Mouse (Mus musculus): ENCODE data around the gene Rasa4.
"Not testable (repeated sequence)": the region's sequence is repeated elsewhere in the genome, so short reads cannot be mapped to it uniquely, and the experiment has no call there.

Rasa4 gene

DNA sequence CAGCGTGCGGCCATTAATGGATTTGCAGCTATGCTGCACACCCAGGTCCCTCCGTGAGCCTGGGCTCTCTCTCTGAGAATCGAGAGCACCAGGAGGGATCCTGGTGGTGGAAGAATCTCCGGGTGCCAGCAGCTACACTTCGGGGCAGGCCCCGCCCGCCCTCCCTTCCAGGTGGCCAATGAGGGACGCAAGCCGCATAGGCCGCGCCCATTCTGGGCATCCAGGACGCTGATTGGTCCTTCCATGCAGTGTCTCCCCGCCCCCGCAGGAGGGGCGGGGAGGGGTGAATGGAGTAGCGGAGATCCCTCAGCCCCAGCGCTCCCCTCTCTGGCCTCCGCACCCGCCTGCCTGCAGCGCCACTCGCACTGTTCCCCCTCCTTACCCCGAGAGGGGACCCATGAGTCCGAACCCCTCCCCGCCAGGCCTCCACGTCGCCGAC, at the start of gene Rasa4:
Gene Rasa4 (plus strand): TSS at position 248 of the 439 bp plus-strand sequence.
- DNase-seq (ENCODE audit: low spot score): peak; percentile 96

- no peak for DNase-seq (ENCODE audit: low spot score)
Measured at GRCm38 (mm10) chr5:136034868-136035267, 48.8 kb upstream of the Rasa4 start.

- DNase-seq (ENCODE audit: low spot score): no peak
Measured at GRCm38 (mm10) chr5:136035285-136035684, 48.4 kb upstream of the Rasa4 start.

DNA sequence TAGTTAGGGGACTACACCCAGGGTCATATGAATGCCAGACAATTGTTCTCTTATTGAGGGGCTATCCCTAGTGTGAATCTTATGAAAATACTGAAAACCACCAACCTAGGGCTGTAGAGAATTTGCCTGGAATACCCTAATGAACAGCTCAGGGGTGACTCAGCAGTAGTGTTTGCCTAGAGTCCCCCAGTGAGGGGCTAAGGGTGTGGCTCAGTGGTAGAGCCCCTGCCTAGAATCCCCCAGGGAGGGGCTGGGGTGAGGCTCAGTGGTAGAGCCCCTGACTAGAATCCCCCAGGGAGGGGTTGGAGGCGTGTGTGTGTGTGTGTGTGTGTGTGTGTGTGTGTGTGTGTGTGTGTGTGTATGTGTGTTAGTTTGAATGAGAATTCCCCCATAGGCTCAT, 47.0 kb upstream of the Rasa4 start:
- DNase-seq (ENCODE audit: low spot score): no peak

DNA sequence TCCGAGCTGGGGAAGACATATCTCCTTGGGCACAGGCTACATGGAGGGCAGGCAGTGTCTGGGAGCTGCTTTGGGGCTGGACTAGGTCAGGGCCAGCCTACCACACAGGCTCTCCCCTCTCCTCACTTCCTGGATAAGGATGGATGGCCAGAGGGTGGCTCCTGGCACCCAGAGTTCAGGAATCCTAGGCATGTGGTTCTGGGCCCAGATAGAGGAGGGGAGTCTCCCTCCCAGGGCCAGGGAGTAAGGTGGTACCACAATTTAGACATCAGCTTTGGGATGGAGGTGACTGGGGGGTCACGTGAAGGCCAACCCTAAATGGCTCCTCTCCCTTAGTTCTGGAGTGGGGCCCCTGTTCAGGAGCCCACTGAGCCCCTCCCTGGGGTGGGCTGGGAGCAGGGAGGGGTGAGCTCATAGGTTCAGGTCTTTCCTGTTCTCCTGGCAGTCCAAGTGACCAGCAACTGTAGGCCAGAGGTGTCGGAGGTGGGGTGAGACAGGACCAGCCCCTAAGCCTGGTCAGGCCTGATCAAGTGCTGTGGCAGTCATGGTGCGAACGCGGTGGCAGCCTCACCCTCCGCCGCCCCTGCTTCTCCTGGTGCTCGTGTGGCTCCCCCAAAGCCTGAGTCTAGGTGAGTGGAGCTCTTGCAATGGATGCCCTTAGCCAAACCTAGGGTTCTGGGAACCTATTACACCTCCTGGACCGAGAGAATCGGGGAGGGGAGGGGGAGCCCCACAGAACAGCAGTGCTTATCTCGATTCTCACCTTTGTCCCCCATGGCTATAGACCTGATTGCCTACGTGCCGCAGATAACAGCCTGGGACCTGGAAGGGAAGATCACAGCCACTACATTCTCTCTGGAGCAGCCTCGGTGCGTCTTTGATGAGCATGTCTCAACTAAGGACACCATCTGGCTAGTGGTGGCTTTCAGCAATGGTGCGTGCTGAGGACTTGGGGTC, 45.2 kb upstream of the Rasa4 start, which contains the start of gene Upk3b:
Gene Upk3b (plus strand): TSS at position 239 of the 957 bp plus-strand sequence.
- DNase-seq (ENCODE audit: low spot score): no peak

- peak; percentile 38 for DNase-seq (ENCODE audit: low spot score)
Measured at GRCm38 (mm10) chr5:136040210-136040609, 43.5 kb upstream of the Rasa4 start.

DNA sequence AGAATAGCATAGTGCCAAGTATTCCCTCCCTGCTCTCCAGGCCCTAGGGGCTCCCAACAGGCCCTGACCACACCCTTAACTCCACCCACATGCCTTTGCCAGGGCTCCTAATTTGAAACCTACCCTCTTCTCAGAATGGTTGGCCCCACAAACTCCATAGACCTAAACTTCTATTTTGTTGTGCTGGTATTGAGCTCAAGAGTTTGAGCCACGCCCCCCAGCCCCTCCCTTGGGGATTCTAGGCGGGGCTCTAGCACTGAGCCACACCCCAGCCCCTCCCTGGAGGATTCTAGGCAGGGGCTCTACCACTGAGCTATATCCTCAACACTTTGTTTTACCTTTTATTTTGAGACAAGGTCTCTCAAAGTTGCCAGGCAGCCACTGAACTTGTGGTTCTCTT, 42.5 kb upstream of the Rasa4 start:
- DNase-seq (ENCODE audit: low spot score): no peak

- DNase-seq (ENCODE audit: low spot score): no peak
Measured at GRCm38 (mm10) chr5:136041666-136042065, 42.0 kb upstream of the Rasa4 start.

DNA sequence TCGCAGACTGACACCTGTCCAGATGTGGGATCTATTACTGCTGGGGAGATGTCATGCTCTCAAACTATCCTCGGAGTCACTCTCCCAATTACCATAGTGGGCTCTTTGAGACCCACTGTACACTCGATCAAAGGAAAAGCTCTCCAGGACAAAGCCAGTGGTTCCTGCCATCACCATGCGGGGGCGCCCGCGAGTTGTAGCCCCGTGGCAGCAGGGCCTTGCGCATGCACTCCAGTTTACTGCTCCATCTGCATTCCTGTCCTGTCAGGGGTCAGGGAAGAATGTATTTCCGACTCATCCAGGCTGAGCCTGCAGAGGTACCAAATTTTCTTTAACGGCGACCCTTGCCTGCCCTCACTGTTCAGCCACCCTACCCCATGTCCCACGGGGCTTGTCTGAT, 38.9 kb upstream of the Rasa4 start:
- no peak for DNase-seq (ENCODE audit: low spot score)

- DNase-seq (ENCODE audit: low spot score): peak; percentile 37
Measured at GRCm38 (mm10) chr5:136045408-136045807, 38.3 kb upstream of the Rasa4 start.

DNA sequence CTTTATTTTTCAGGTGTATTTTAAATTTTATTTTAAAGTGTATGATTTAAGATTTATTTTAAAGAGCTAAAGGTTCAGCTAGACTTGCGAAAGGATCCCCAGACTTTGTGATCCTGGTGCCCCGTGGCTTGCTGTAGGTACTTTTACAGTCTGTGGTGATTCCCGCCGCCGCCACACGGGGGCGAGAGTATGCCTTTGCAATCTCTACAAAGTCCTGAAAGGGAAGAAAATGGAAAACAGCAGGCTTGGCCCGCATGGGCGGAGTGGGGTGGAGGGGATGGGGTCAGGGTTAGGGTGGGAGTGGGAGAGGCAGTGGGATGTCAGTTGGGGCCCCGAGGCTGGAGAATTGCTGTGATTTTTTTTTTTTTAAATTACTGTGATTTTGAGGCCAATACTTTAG, 37.7 kb upstream of the Rasa4 start:
- peak; percentile 92 for DNase-seq (ENCODE audit: low spot score)

- not testable (repeated sequence) for DNase-seq (ENCODE audit: low spot score)
Measured at GRCm38 (mm10) chr5:136048541-136048940, 35.2 kb upstream of the Rasa4 start.

DNA sequence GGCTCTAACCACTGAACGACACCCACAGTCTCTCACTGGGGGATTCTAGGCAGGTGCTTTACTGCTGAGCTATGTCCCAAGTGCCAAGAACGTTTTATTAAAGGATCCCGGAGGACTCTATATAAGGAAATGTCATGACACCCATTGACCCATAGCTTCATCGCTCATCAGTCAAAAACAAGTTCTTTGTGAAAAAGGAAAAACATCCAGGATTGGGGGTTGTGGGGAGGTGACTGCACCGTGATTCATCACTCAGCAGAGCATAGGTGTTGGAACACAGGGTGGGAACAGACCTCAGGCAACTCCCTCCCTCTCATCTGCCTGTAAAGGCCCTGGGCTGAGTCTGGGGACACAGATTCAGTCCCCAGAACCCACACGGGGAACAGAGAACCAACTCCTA, 33.8 kb upstream of the Rasa4 start:
- no peak for DNase-seq (ENCODE audit: low spot score)

DNA sequence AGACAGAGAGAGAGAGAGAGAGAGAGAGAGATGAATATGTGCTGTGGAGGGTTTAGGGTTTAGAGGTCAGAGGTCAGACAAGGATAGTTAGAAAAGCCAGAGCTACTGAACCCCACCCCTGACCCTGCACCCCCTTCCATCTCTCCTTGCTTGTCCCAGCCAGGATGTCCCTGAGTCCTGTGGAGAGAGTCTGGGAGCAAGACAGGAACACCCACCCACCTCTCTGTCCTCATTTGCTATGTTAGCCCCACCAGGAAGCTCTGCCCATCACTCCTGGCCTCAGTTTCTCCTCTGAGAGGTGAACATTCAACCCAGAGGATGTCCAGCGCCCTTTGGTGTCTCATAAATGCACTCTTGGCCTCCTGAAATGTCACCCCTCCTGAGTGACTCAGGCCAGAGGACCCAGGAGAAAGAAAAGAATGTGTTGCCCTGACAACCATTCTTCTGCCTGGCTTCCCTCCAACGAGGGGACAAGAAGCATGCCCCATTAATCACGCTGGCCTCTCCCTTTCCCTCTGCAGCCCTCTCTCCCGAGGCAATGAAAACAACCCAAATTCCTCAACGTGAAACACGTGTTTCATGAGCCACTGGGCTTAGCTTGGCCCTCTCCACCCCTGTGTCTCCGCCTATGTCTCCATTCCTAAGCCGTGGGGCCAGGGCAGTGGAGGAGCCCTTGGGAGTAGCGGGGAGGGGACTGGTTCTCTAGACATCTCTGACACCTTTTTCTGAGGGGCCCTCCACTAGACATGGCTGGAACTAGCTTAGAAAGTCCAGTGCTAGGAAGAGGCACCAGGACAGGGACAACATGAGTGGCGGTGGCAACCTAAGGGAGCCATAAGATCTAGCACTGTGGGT, 32.3 kb upstream of the Rasa4 start:
- peak; percentile 95 for DNase-seq (ENCODE audit: low spot score)

- DNase-seq (ENCODE audit: low spot score): no peak
Measured at GRCm38 (mm10) chr5:136052861-136053655, 30.7 kb upstream of the Rasa4 start.

DNA sequence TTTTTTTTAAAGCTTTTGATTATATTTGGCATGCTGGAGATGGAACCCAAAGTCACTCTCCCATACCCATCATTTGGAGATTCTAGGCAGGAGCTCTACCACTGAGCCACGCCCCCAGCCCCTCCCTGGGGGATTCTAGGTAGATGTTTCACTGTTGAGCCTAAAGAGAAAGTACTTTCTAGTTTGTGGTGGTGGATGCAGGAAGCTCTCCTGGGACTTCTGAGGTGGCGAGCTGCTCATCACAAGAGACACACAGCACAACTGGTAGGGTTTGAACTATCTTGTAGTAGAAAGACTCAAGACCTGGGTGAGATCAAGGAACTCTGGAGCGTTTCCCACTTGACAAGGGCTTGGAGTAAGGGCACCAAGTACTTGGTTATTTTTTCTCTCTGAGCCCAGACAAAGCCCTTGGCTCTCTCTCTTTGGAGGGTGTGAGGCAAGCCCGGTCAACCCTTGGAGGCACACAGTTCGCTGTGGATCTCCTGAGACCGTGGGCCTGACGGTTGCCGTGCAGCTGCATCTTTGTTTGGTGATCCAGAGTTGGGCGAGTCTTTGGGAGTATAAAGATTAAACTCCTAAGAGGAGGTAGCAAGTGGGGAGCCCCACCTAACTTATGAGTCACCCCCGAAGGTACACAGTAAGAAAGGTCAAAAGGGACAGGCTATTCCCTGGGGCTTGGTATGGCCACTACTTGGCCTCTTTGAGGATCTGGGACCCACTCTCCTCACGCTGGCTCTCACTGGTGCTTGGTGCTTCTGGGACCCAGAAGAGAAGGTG, 29.2 kb upstream of the Rasa4 start, which contains the start of gene Upk3bl:
Gene Upk3bl (plus strand): TSS at position 192 of the 777 bp plus-strand sequence.
- no peak for DNase-seq (ENCODE audit: low spot score)

- no peak for DNase-seq (ENCODE audit: low spot score)
Measured at GRCm38 (mm10) chr5:136056062-136056461, 27.7 kb upstream of the Rasa4 start.

DNA sequence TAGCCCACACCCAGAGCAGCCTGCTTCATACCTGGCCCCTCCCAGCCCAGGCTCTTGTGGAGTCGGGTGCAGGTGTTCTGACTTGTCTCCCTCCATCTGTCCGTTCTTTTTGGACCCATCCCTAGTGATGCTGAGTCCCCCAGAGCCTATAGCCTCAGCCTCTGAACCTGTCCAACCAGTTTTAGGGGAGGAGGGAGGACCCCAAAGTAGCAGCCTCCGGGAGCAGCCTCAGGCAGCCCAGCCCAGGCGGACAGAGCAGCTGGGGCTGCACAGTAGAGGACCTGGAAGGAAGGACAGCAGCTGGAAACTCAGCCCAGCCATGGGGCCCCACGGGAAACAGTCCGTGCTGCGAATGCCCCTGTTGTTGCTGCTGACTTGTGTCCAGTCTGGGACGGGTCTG, 26.6 kb upstream of the Rasa4 start:
- no peak for DNase-seq (ENCODE audit: low spot score)

DNA sequence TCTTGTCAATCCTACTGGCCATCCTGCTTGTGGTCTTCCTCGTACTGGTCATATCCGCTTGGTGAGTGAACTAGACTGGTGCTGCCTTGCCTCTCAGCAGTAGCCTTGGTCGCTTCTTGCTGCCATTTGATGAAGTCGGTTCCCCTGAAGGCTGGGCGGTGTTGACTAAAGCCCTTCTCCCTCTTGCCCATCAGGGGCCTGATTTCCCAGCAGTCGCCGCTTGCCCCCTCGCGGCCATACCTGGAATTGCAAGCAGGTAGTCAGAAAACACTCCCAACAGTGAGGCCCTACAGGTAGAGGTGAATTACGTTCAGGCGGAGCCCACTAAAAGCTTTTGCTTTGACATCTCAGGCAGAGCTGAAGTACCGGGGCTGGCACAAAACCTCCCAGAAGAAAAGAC, 22.1 kb upstream of the Rasa4 start:
- DNase-seq (ENCODE audit: low spot score): peak; percentile 87

DNA sequence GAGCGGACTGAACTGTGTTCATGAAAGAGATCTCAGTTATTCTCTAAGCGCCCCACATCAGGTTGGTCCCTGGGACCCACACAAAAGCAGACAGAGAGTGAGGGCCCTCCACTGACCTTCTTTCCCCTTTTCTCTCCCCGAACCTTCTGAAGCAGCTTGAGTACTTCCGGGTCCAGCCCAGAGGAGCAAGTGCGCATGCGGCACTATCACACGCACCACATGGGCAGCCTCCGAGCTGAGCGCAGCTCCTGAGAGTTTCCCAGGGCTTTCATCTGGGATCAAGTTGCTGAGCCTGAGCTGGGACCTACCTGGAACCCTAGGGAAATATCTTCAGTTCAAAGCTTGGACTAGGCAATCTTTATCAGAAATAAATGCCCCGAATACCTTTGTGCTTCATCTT, 19.8 kb upstream of the Rasa4 start:
- no peak for DNase-seq (ENCODE audit: low spot score)

Data from embryo, embryonic 10 days (tissue).